Mouse (Mus musculus): ENCODE measurements around the gene H2-Q6. TPM values are rescaled to one million over a fixed set of nuclear protein-coding genes. Genes with fewer than 3 reads are reported as not detected.

Gene H2-Q6
- 1.5 and 2.1 TPM in 2 replicates for polyA plus RNA-seq (2012; rRNA removed)

DNA sequence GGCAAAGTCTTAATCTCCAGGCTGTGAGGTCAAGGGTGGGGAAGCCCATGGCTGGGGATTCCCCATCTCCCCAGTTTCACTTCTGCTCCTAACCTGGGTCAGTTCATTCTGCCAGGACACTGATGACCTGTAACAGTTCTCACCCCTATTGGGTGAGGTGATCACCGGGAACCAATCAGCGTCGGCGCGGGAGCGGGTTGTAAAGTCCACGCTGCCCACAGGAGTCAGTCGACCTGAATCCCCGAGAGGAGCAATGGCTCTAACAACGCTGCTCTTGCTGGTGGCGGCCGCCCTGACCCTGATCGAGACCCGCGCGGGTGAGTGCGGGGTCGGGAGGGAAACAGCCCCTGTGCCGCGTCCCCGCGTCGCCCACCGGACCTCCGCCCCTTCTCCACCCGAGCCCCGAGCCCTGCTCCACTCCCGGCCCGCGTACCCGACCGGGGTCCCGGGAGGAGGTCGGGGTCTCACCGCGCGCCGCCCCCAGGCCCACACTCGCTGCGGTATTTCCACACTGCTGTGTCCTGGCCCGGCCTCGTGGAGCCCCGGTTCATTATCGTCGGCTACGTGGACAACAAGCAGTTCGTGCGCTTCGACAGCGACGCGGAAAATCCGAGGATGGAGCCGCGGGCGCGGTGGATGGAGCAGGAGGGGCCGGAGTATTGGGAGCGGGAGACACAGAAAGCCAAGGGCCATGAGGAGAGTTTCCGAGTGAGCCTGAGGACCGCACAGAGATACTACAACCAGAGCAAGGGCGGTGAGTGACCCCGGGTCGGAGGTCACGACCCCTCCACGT, at the start of gene H2-Q6:
H2-Q6 (plus strand) TSS at position 227 of the 793 bp plus-strand sequence.

DNA sequence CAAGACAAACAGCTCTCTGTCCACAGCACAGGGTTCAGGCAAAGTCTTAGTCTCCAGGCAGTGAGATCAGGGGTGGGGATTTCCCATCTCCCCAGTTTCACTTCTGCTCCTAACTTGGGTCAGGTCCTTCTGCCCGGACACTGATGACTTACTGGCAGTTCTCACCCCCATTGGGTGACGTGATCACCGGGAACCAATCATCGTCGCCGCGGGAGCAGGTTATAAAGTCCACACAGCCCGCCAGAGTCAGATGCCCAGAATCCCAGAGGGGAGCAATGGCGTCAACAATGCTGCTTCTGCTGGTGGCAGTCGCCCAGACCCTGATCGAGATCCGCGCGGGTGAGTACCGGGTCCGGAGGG, 45.3 kb upstream of the H2-Q6 start, which contains the start of gene H2-Q4:
H2-Q4 (plus strand) TSS at position 249 of the 360 bp plus-strand sequence.

DNA sequence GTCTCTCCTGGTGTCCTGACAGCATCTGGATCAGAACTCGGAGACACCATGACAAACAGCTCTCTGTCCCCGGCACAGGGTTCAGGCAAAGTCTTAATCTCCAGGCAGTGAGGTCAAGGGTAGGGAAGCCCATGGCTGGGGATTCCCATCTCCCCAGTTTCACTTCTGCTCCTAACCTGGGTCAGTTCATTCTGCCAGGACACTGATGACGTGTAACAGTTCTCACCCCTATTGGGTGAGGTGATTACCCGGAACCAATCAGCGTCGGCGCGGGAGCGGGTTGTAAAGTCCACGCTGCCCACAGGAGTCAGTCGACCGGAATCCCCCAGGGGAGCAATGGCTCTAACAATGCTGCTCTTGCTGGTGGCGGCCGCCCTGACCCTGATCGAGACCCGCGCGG, 14.2 kb downstream of the H2-Q6 start, which contains the start of gene H2-Q7:
H2-Q7 (plus strand) TSS at position 271 of the 400 bp plus-strand sequence.

DNA sequence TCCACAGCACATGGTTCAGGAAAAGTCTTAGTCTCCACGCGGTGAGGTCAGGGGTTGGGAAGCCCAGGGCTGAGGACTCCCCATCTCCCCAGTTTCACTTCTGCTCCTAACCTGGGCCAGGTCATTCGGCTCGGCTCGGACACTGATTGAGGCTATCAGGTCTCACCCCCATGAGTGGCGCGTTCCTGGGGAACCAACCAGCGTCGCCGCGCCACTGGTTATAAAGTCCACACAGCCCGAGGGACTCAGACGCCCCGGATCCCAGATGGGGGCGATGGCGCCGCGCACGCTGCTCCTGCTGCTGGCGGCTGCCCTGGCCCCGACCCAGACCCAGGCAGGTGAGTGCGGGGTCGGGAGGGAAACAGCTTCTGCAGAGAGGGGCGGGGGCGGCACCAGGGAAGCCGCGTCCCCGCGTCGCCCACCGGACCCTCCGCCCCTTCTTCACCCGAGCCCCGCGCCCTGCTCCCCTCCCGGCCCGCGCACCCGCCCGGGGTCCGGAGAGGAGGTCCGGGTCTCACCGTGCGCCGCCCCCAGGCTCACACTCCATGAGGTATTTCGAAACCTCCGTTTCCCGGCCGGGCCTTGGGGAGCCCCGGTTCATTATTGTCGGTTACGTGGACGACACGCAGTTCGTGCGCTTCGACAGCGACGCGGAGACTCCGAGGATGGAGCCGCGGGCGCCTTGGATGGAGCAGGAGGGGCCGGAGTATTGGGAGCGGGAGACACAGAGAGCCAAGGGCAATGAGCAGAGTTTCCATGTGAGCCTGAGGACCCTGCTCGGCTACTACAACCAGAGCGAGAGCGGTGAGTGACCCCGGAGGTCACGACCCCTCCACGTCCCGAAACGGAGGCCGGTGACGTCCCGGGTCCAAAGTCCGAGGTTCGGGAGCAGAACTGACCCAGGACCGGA, 45.4 kb downstream of the H2-Q6 start, which contains the start of gene H2-Q10:
H2-Q10 (plus strand) TSS at position 248 of the 910 bp plus-strand sequence.

Other genes with a start within 250 kb of the H2-Q6 start
- gene Aif1, start 248.8 kb upstream of the H2-Q6 start, polyA plus RNA-seq (2012; rRNA removed), result 3.3 and 4.8 TPM in 2 replicates
- gene Lst1, start 236.4 kb upstream of the H2-Q6 start, polyA plus RNA-seq (2012; rRNA removed), result 7.8 and 12.4 TPM in 2 replicates
- 0.25 and 0.34 TPM in 2 replicates for gene Ltb, start 230.4 kb upstream of the H2-Q6 start, polyA plus RNA-seq (2012; rRNA removed)
- 0.07 and 0.09 TPM in 2 replicates for gene Tnf, start 222.8 kb upstream of the H2-Q6 start, polyA plus RNA-seq (2012; rRNA removed)
- 0.04 and 0.07 TPM in 2 replicates for gene Lta, start 219.5 kb upstream of the H2-Q6 start, polyA plus RNA-seq (2012; rRNA removed)
- not detected in 2 replicates for gene Gm16181, start 204.0 kb upstream of the H2-Q6 start, polyA plus RNA-seq (2012; rRNA removed)
- 17.3 and 17.7 TPM in 2 replicates for gene Atp6v1g2, start 191.2 kb upstream of the H2-Q6 start, polyA plus RNA-seq (2012; rRNA removed)
- 12.8 and 19.3 TPM in 2 replicates for gene Nfkbil1, start 189.1 kb upstream of the H2-Q6 start, polyA plus RNA-seq (2012; rRNA removed)
- 967 and 1,050 TPM in 2 replicates for gene Ddx39b, start 183.1 kb upstream of the H2-Q6 start, polyA plus RNA-seq (2012; rRNA removed)
- gene H2-D1, start 162.1 kb upstream of the H2-Q6 start, polyA plus RNA-seq (2012; rRNA removed), result 19.9 and 27.4 TPM in 2 replicates
- gene H2-Q1, start 104.4 kb upstream of the H2-Q6 start, polyA plus RNA-seq (2012; rRNA removed), result 0.04 and 0.06 TPM in 2 replicates
- 0.43 and 1.0 TPM in 2 replicates for gene H2-Q2, start 82.6 kb upstream of the H2-Q6 start, polyA plus RNA-seq (2012; rRNA removed)
- 9.9 and 11.3 TPM in 2 replicates for gene H2-Q4, start 45.2 kb upstream of the H2-Q6 start, polyA plus RNA-seq (2012; rRNA removed)
- 15.0 and 17.0 TPM in 2 replicates for gene H2-Q7, start 14.3 kb downstream of the H2-Q6 start, polyA plus RNA-seq (2012; rRNA removed)
- gene H2-Q10, start 45.2 kb downstream of the H2-Q6 start, polyA plus RNA-seq (2012; rRNA removed), result 2.2 and 4.0 TPM in 2 replicates
- gene Pou5f1, start 81.2 kb downstream of the H2-Q6 start, polyA plus RNA-seq (2012; rRNA removed), result 0.24 and 0.57 TPM in 2 replicates
- 31.4 and 45.2 TPM in 2 replicates for gene Tcf19, start 92.0 kb downstream of the H2-Q6 start, polyA plus RNA-seq (2012; rRNA removed)
- gene Cchcr1, start 92.2 kb downstream of the H2-Q6 start, polyA plus RNA-seq (2012; rRNA removed), result 36.9 and 61.2 TPM in 2 replicates
- 1.4 and 1.9 TPM in 2 replicates for gene Psors1c2, start 108.4 kb downstream of the H2-Q6 start, polyA plus RNA-seq (2012; rRNA removed)
- gene Cdsn, start 127.3 kb downstream of the H2-Q6 start, polyA plus RNA-seq (2012; rRNA removed), result 0.04 TPM in 2 replicates
- gene 2300002M23Rik, start 142.6 kb downstream of the H2-Q6 start, polyA plus RNA-seq (2012; rRNA removed), result not detected in 2 replicates
- not detected in 2 replicates for gene Sfta2, start 176.7 kb downstream of the H2-Q6 start, polyA plus RNA-seq (2012; rRNA removed)
- gene Gm9573, start 201.8 kb downstream of the H2-Q6 start, polyA plus RNA-seq (2012; rRNA removed), result not detected in 2 replicates
- 0.08 and 0.16 TPM in 2 replicates for gene Mucl3, start 218.8 kb downstream of the H2-Q6 start, polyA plus RNA-seq (2012; rRNA removed)
- 31.5 and 40.9 TPM in 2 replicates for gene Vars2, start 242.7 kb downstream of the H2-Q6 start, polyA plus RNA-seq (2012; rRNA removed)
- 40.9 and 46.6 TPM in 2 replicates for gene Gtf2h4, start 248.9 kb downstream of the H2-Q6 start, polyA plus RNA-seq (2012; rRNA removed)

All from central nervous system, embryonic 11.5 days (tissue).